Mouse (Mus musculus): ENCODE results near the gene Zfp148.

- TF ChIP-seq HCFC1 (IDR thresholded peaks at IDR 0.05; ENCODE audit: borderline replicate concordance, insufficient read depth, low read length) (no peak), ZC3H11A (IDR thresholded peaks at IDR 0.05; ENCODE audit: borderline replicate concordance, low read depth, low read length) (no peak), ZNF384 (IDR thresholded peaks at IDR 0.05; ENCODE audit: low read depth, low read length) (no peak), MAFK (IDR thresholded peaks at IDR 0.05; ENCODE audit: insufficient read depth, low read depth, low read length) (no peak), CHD2 (IDR thresholded peaks at IDR 0.05; ENCODE audit: low read depth, low read length) (no peak)
Observed at GRCm38 (mm10) chr16:33346376-33346775, 34.3 kb upstream of the Zfp148 start.

All from ES-E14 (cell line).